Mouse (Mus musculus) lung, adult 2 months (tissue): Measurements from ENCODE around the gene Iffo1. TPM values are rescaled to one million over a fixed set of nuclear protein-coding genes. Genes with fewer than 3 reads are reported as not detected.

Source experiments
- DNase-seq: peaks from one replicate; pipeline ENCODE4 v3.0.0; 2022
- H3K4me1 ChIP-seq: fragments of 200-500 bp; 2 replicates; pipeline ENCODE4 v1.6.1; 2011; ENCODE audit warnings: low read length; ENCODE audit not compliant: control insufficient read depth, insufficient read depth
- H3K4me3 ChIP-seq: fragments of 200-500 bp; replicated peaks from 2 replicates; pipeline ENCODE3; 2011; ENCODE audit warnings: low read depth, mild to moderate bottlenecking, control low read depth, low read length; ENCODE audit errors: extremely low read depth
- CTCF ChIP-seq: fragments of 200-500 bp; IDR thresholded peaks from 2 replicates; pipeline ENCODE4 v1.5.1; 2011; ENCODE audit warnings: mild to moderate bottlenecking, low read length, control low read depth; ENCODE audit not compliant: insufficient read depth
- POLR2A ChIP-seq: fragments of 200-500 bp; IDR thresholded peaks from 2 replicates; pipeline ENCODE4 v1.6.1; 2011; ENCODE audit warnings: low read depth, mild to moderate bottlenecking, control low read depth, low read length, borderline replicate concordance; ENCODE audit errors: extremely low read depth
- WGBS: fragments of 180-500 bp; shearing (Covaris S2); methylation state at CpG from one replicate; pipeline ENCODE4 v1.1.7; 2018; 5-methylcytosine and 5-hydroxymethylcytosine counted together
- polyA plus RNA-seq: library from polyadenylated mRNA; depleted of rRNA; stranded (reverse); fragments of >200 nt; gene quantifications from 2 replicates; pipeline ENCODE4 v1.2.3, GENCODE M21; 2012

Gene Iffo1
- polyA plus RNA-seq, 1 experiment: 51.0 TPM

DNA sequence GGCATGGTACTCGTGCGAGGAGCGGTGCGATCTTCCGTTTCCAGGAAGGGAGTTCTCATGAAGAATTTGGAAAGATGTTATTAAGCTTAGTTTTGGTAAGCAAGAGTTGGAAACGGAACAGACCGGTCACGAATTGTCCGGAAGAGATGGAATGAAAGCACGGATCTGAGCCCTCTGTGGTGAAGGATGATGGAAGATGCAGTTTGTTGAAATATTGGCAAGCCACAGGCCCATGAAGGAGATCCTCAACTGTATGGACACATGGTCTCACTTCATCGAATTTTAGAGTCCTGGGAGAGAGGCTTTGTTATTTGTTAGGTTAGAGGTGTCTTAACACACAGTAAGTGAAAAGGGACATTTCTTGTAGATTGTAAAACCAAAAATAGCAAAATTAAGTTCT lies 12.6 kb upstream of the Iffo1 start:
- peaks cover 4% of the 10 kb centered on the region for H3K4me1 ChIP-seq
- TF ChIP-seq CTCF: no peak
- TF ChIP-seq POLR2A: no peak
- DNase-seq: no peak
- H3K4me3 ChIP-seq: peak overlapping the region; percentile 85
- WGBS: 4% methylated on average over 11 of the region's 11 CpGs

DNA sequence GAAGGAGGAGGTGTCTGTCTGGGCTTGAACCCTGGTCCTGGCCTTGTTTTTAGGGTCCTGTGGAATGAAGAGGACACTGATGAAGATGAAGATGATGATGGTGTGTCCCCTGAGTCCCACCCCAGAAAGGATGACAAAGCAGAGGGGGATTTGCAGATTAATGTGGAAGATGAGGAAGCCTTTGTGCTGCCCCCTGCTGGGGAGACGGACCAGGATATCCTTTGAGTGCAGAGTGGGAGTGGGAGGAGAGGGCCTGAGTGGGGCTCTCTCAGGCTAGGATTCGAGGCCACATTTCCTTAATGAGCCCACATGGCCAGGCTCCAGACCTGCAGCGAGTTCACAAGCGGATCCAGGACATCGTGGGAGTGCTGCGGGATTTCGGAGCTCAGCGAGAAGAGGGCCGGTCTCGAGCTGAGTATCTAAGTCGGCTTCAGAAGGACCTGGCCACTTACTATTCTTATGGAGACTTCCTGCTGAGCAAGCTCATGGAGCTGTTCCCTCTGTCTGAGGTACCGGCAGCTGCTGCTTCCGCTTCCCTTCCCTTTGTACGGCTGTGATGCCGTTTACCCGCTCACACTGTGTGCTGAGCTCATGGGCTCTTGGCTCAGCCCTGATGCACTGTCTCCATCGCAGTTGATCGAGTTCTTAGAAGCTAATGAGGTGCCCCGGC lies 7.9 kb upstream of the Iffo1 start:
- peak; percentile 45 for TF ChIP-seq CTCF
- no peak for TF ChIP-seq POLR2A
- peaks cover 4% of the 10 kb centered on the region for H3K4me1 ChIP-seq
- peak; percentile 23 for DNase-seq
- 88% methylated on average over 19 of the region's 19 CpGs for WGBS
- H3K4me3 ChIP-seq: no peak overlapping the region

DNA sequence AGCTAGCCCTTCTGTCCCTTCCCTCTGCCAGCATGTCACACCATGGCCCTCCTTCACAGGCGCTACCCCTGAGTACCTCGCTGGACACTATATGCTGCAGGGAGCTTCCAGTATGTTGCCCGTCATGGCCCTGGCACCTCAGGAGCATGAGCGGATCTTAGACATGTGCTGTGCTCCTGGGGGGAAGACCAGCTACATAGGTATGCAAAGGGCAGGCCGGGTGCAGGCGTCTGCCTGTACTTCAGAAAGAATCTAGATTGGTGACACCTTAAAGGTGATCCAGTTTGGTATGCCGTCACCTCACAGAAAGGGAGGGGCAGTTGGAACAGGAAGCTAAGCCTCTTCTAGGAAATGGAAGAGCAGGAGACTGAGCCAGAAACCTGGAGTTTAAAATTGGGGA lies 5.3 kb upstream of the Iffo1 start:
- Histone ChIP-seq H3K4me1 (no peaks in the 10 kb centered on the region), H3K4me3 (no peak overlapping the region)
- TF ChIP-seq CTCF (no peak), POLR2A (no peak)
- DNase-seq: no peak
- 88% methylated on average over 7 of the region's 7 CpGs for WGBS

DNA sequence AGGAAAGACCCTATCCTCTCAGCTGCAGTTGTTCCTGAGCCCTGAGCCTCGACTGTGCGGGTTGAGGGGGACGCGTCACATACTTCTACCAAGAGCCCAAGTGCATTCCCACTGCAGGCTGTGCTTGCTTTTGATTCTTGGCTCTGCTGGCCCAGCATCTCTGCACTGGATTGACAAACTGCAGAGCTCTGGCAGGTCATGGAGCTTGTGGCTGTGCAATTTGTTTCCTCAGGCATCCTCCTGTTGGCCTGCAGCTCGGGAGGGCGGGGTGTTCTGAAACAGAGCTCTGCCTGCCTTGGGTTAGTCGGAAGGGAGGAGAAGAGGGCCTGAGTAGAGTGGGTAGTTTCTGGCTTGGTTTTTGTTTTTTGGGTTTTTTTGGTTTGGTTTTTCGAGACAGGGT lies 2.6 kb upstream of the Iffo1 start:
- 88% methylated on average over 8 of the region's 8 CpGs for WGBS
- Histone ChIP-seq H3K4me3 (no peak overlapping the region), H3K4me1 (peaks cover 4% of the 10 kb centered on the region; the same call in 1 of the 2 replicates)
- TF ChIP-seq CTCF: no peak
- TF ChIP-seq POLR2A: no peak
- DNase-seq: no peak

DNA sequence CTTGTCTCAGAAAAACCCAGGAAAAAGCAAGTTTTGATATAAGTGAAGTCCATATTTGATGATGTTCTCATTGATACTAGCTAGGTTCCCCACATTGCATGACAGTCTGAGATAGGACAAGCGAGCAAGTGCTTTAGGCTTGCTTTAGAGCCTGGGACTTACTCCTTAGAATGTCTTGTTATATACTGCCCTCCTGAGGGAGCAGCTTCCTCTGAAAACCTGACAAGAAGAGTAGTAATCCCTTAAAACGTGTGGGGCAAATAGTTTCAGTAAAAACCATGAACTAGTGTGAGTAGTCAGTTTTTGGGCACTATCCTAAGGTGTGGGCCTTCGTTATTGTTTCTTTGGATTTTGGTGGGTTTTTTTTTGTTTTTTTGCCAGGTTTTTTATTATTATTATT lies 1.9 kb upstream of the Iffo1 start:
- no peak for DNase-seq
- 72% methylated on average over 3 of the region's 3 CpGs for WGBS
- TF ChIP-seq POLR2A: no peak
- H3K4me3 ChIP-seq: no peak overlapping the region
- H3K4me1 ChIP-seq: peaks cover 7% of the 10 kb centered on the region

DNA sequence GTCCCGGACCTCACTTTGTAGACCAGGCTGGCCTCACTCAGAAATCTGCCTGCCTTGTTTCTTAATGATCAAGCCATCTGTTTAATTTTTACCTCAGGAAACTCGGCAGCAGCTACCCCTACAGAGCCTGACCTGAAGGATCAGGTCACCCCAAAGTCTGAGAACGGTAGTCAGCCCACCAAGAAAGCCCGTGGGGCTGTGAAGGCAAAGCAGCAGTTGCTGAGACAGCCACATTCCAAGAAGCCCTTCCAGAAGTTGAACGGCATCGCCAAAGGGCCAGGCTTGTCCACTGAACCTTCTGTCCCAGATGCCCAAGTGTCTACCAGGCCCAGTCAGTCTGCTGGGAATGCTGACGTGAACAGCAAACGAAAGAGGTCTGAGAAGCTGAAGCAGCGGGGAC lies 1.1 kb upstream of the Iffo1 start:
- H3K4me3 ChIP-seq: no peak overlapping the region
- 77% methylated on average over 9 of the region's 9 CpGs for WGBS
- peaks cover 14% of the 10 kb centered on the region for H3K4me1 ChIP-seq
- no peak for DNase-seq
- TF ChIP-seq POLR2A (no peak), CTCF (no peak)

DNA sequence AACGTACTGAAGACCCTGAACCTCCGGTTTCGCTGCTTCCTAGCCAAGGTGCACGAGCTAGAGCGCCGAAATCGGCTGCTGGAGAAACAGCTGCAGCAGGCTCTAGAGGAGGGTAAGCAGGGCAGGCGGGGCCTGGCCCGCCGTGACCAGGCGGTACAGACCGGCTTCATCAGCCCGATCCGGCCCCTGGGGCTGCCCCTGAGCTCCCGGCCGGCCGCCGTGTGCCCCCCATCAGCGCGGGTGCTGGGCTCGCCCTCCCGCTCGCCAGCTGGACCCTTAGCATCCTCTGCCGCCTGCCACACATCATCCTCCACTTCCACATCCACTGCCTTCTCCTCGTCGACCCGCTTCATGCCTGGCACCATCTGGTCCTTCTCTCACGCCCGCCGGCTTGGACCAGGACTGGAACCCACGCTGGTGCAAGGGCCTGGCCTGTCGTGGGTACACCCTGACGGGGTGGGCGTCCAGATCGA lies 474 bp downstream of the Iffo1 start:
- no peak for DNase-seq
- TF ChIP-seq POLR2A (no peak), CTCF (no peak)
- peak overlapping the region; percentile 85 for H3K4me3 ChIP-seq
- peaks cover 21% of the 10 kb centered on the region for H3K4me1 ChIP-seq
- 3% methylated on average over 35 of the region's 35 CpGs for WGBS

DNA sequence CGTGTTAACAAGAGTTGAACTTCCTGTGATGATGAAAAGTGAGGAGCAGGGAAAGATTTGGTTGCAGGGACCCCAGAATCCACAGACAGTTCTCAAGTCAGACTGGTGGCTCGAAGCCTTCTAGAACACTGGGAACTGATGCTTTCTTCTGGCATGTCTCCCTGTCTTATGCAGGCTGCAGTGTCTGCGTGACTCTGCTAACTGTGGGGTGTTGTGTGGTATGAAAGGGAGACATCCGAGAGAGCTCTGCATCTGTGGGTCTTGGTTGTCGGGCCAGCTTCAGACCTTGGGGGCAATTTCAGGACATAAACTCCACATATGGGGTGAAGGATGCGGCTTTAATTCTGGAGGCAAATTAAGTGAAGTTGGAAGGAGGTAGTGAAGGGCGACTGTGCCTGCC lies 1.1 kb downstream of the Iffo1 start:
- no peak overlapping the region for H3K4me3 ChIP-seq
- peaks cover 21% of the 10 kb centered on the region for H3K4me1 ChIP-seq
- TF ChIP-seq POLR2A (no peak), CTCF (no peak)
- WGBS: 56% methylated on average over 7 of the region's 7 CpGs
- no peak for DNase-seq

DNA sequence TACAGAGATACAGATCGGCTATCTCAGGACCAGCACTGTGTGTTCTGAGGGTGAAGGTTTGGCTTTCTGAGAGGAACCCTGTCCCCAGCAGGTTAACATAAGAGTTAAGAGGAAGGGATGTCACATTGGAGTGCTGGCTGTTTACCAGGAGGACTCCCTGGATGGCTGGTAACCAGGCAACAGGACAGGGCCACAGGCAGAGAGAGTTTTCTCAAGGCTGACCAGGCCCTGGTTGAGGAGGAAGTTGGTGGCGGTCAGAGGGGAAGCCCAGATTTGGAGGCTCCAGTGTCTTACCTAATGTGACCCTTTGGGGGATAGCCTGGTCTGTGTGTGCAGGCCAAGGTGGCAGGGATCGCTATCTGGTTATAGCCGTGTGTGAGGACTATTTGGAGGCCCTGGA lies 1.8 kb downstream of the Iffo1 start:
- Histone ChIP-seq H3K4me1 (peaks cover 21% of the 10 kb centered on the region), H3K4me3 (no peak overlapping the region)
- DNase-seq: no peak
- TF ChIP-seq CTCF: no peak
- no peak for TF ChIP-seq POLR2A
- 54% methylated on average over 4 of the region's 4 CpGs for WGBS

DNA sequence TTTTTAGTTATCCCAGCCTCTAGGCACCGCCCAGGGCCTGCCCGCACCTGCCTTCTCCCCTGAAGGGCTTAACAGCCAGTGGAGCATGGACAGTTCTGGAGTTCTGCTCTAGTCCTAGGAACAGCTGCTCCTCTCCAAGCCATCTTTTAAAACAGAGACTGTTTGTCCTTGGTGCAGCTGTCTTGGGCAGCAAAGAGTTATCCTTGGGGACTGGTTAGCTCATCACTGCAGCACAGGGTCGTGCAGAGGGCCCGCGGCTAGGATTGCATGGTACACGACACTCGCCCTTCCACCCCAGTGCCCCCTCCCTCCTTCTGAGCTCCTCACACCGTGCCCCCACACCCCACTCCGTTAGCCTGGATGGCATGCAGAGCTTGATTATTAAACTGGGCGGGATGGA lies 2.3 kb downstream of the Iffo1 start:
- WGBS: 67% methylated on average over 10 of the region's 10 CpGs
- TF ChIP-seq POLR2A: no peak
- no peak for TF ChIP-seq CTCF
- DNase-seq: no peak
- H3K4me3 ChIP-seq: no peak overlapping the region
- H3K4me1 ChIP-seq: peaks cover 21% of the 10 kb centered on the region
